8 mouse cellular contexts compared by ENCODE assay signal in the genomic region with DNA sequence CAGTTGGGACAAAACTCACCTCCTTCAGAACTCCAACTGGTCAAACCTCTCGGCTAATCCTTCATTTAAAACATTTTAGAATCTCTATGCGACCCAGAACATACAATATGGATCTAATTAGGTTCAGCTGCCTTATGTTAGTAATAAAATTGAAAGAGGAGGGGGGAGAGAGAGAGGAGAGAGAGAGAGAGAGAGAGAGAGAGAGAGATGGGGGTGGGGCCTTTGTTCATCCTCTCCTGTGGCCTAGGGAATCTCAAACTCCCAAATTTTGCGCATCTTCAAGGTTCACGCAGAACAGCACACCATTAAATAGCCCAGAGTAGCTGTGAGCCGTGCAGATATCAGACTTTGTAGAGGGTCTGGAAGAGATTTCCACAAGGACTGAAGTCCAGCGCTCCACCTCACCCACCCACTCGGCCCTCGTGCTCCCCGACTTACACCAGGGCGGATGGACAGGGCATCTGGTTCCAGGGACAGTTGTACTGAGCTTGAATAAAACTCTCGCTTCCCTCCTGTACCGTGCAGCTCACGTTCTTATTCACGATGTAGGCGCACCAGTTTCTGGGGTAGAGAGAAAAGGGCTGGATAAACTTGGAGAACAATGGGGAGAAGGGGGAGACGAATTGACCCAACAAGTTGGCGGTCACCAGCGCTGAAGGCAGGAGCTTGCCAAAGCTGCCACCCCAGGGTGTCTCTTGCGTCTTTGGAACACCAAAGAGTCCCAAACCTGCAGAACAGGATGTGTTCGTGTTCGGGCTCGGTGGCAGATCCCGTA. TPM values are rescaled to one million over a fixed set of nuclear protein-coding genes. Genes with fewer than 3 reads are reported as not detected.
DNase-seq lines count a peak whose midpoint lies in the region; ATAC-seq and TF ChIP-seq lines count a peak whose summit lies in the region.

No protein-coding gene starts in this region.

- no peak for TF ChIP-seq CTCF in gastrocnemius, adult 2 months (IDR thresholded peaks at IDR 0.05)
- no peak for TF ChIP-seq CTCF in midbrain, postnatal 0 days (IDR thresholded peaks at IDR 0.05)

- H3K36me3 ChIP-seq in intestine, embryonic 15.5 days, result no peaks in the 10 kb centered on the region
- H3K36me3 ChIP-seq in midbrain, postnatal 0 days (ENCODE audit: insufficient read depth, low read length), result no peaks in the 10 kb centered on the region

- peak overlapping the region; percentile 100 for H3K4me2 ChIP-seq in intestine, embryonic 15.5 days (replicated peaks)
- H3K4me2 ChIP-seq in midbrain, postnatal 0 days (ENCODE audit: low read depth, low read length, poor library complexity, severe bottlenecking), result peak overlapping the region; percentile 100

- DNase-seq in gastrocnemius, adult 2 months, result no peak
- DNase-seq in gastrocnemius, adult 8-10 months (ENCODE audit: low spot score in 2 of 2), result no peak
- peak; percentile 8 for DNase-seq in ES-CJ7 (ENCODE audit: low read depth, low spot score)
- DNase-seq in fat pad, adult 2 months (ENCODE audit: extremely low read depth, low read depth, low spot score), result peak; percentile 4
- DNase-seq in midbrain, postnatal 0 days (ENCODE audit: low spot score), result no peak
- DNase-seq in layer of hippocampus, postnatal 14 days (ENCODE audit: low spot score in 2 of 2), result no peak
- DNase-seq in frontal cortex, postnatal 36 days (ENCODE audit: low spot score in 2 of 2), result no peak

- peak overlapping the region; percentile 83 for H3K27ac ChIP-seq in gastrocnemius, adult 2 months
- no peak overlapping the region for H3K27ac ChIP-seq in intestine, embryonic 15.5 days
- no peak overlapping the region for H3K27ac ChIP-seq in midbrain, postnatal 0 days (ENCODE audit: low read depth, low read length)

- H3K9ac ChIP-seq in intestine, embryonic 15.5 days, result 0 out of 2 replicates have a peak overlapping the region, but pooled peaks have one; percentile 28
- H3K9ac ChIP-seq in midbrain, postnatal 0 days (replicated peaks; ENCODE audit: low read length, poor library complexity, severe bottlenecking), result no peak overlapping the region; the same call in 1 of the 2 replicates

- no peaks in the 10 kb centered on the region for H3K9me3 ChIP-seq in intestine, embryonic 15.5 days
- H3K9me3 ChIP-seq in midbrain, postnatal 0 days (ENCODE audit: low read length), result no peaks in the 10 kb centered on the region

- peaks cover 24% of the 10 kb centered on the region for H3K27me3 ChIP-seq in intestine, embryonic 15.5 days (replicated peaks)
- peaks cover 20% of the 10 kb centered on the region for H3K27me3 ChIP-seq in midbrain, postnatal 0 days (ENCODE audit: insufficient read depth, low read length)

- WGBS in intestine, embryonic 15.5 days, result 8% methylated on average over 23 of the region's 23 CpGs
- WGBS in midbrain, postnatal 0 days, result 5% methylated on average over 23 of the region's 23 CpGs

- peaks cover 11% of the 10 kb centered on the region for H3K4me1 ChIP-seq in intestine, embryonic 15.5 days (replicated peaks)
- peaks cover 8% of the 10 kb centered on the region; the same call in 1 of the 2 replicates for H3K4me1 ChIP-seq in midbrain, postnatal 0 days (ENCODE audit: insufficient read depth, low read length)

- H3K4me3 ChIP-seq in gastrocnemius, adult 2 months, result peak overlapping the region; percentile 82
- peak overlapping the region; percentile 50 for H3K4me3 ChIP-seq in intestine, embryonic 15.5 days (replicated peaks)
- peak overlapping the region; percentile 63 for H3K4me3 ChIP-seq in midbrain, postnatal 0 days (ENCODE audit: low read depth, low read length)

- intact Hi-C loops in gastrocnemius, adult 2 months (cut with DNase I), result loop anchor here (5.0 kb wide), 2 partner anchors 43 to 58 kb away; no protein-coding TSS in a partner anchor

- peak; percentile 46; the same call in 1 of the 2 replicates for ATAC-seq in intestine, embryonic 15.5 days
- ATAC-seq in midbrain, postnatal 0 days (ENCODE audit: low FRiP score), result 0 out of 2 replicates have a peak, but pooled peaks have one; percentile 38

RNA-seq across cellular contexts. Expression of a gene that starts 1.9 kb away (rescaled TPM):
- total RNA-seq in gastrocnemius, adult 2 months (2021), result 1 to 10 TPM; 3.9 to 8.6 TPM
- total RNA-seq in gastrocnemius, adult 8-10 months (2022), result 1 to 10 TPM; 2.8 to 5.3 (median 3.2) TPM
- polyA plus RNA-seq in intestine, embryonic 15.5 days (2015; fragmentation: Nextera tagmentation; extraction: Ambion mirVana), result 2.6 and 2.7 TPM in 2 replicates
- 1.9 and 3.7 TPM in 2 replicates for total RNA-seq in midbrain, postnatal 0 days (2014; rRNA removed)
- 0.93 and 2.2 TPM in 2 replicates for polyA plus RNA-seq in midbrain, postnatal 0 days (2015; fragmentation: Nextera tagmentation; extraction: Ambion mirVana)
- 1 to 10 TPM; 2.5 to 4.1 TPM for total RNA-seq in layer of hippocampus, postnatal 14 days (2021)

Comparison
In these comparisons a context has a peak if more than half of its experiments do, and no peak if none do; other contexts are left out.
1. DNase-seq: peak in ES-CJ7 (single experiment) and fat pad, adult 2 months (single experiment); none in gastrocnemius, adult 2 months (single experiment), gastrocnemius, adult 8-10 months (0 of 2), midbrain, postnatal 0 days (single experiment), layer of hippocampus, postnatal 14 days (0 of 2) and frontal cortex, postnatal 36 days (0 of 2).
2. Peak in every context shown above with its lines, with median percentiles within 50 percentile points of each other: H3K4me3 ChIP-seq.